Mouse (Mus musculus): ENCODE data around the gene Resp18. TPM values are rescaled to one million over a fixed set of nuclear protein-coding genes. Genes with fewer than 3 reads are reported as not detected.

Resp18 gene
- polyA plus RNA-seq, 1 experiment from 2014 or later: 1.0 TPM

DNA sequence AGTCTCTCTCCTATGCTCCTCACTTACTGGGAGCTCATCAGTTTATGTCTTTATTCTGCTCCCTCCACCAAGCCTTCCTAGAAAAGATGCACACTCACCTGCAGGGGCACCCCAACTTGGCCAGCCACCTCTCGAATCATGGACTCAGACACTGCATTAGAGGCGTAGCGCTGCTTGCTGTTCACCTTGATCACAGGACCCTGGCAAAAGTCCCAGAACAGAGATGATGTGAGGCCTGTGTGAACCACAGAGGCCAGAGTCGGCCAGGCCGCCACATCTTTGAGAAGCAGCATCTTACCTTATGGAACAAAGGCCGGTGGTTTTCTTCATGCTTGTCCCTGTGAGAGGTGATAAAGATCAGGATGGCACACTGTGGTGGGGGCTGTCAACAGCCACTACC lies 33.5 kb upstream of the Resp18 start:
- 94% methylated on average over 6 of the region's 6 CpGs for WGBS
- no peaks in the 10 kb centered on the region for H3K27me3 ChIP-seq (ENCODE audit: insufficient read depth, low read length)
- H3K9ac ChIP-seq (replicated peaks; ENCODE audit: low read length): no peak overlapping the region
- peaks cover 8% of the 10 kb centered on the region for H3K4me1 ChIP-seq (ENCODE audit: insufficient read depth, low read length)
- H3K27ac ChIP-seq (ENCODE audit: low read length): no peak overlapping the region
- H3K4me3 ChIP-seq (ENCODE audit: low read length): no peak overlapping the region
- H3K4me2 ChIP-seq (replicated peaks; ENCODE audit: low read depth, low read length): no peak overlapping the region
- peaks cover 68% of the 10 kb centered on the region for H3K36me3 ChIP-seq (ENCODE audit: insufficient read depth, low read length)
- ATAC-seq (ENCODE audit: low FRiP score, low TSS enrichment): no peak
- H3K9me3 ChIP-seq (ENCODE audit: low read length): no peaks in the 10 kb centered on the region

DNA sequence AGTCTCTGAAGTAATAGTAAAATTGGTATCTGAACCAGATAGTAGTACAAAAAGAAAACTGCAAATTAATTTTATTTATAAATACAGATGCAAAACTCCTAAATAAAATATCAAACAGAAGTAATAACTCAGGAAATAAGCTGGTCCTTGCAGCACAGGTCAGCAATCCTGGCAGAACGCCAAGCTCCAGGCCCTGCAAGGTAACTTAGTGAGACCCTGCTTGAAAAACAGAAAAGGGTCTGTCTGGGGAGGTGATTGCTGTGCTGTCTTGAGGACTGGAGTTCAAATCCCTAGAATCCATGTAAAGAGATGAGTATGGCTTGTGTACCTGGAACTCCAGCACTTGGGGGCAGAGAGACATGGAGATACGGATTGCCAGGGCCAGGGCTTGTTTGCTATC lies 26.4 kb upstream of the Resp18 start:
- H3K4me1 ChIP-seq (ENCODE audit: insufficient read depth, low read length): no peaks in the 10 kb centered on the region
- H3K27ac ChIP-seq (ENCODE audit: low read length): no peak overlapping the region
- peaks cover 22% of the 10 kb centered on the region for H3K36me3 ChIP-seq (ENCODE audit: insufficient read depth, low read length)
- H3K4me2 ChIP-seq (replicated peaks; ENCODE audit: low read depth, low read length): no peak overlapping the region
- 79% methylated on average over 2 of the region's 2 CpGs for WGBS
- no peaks in the 10 kb centered on the region for H3K9me3 ChIP-seq (ENCODE audit: low read length)
- H3K27me3 ChIP-seq (ENCODE audit: insufficient read depth, low read length): no peaks in the 10 kb centered on the region
- no peak overlapping the region for H3K9ac ChIP-seq (replicated peaks; ENCODE audit: low read length)
- H3K4me3 ChIP-seq (ENCODE audit: low read length): no peak overlapping the region
- ATAC-seq (ENCODE audit: low FRiP score, low TSS enrichment): no peak

DNA sequence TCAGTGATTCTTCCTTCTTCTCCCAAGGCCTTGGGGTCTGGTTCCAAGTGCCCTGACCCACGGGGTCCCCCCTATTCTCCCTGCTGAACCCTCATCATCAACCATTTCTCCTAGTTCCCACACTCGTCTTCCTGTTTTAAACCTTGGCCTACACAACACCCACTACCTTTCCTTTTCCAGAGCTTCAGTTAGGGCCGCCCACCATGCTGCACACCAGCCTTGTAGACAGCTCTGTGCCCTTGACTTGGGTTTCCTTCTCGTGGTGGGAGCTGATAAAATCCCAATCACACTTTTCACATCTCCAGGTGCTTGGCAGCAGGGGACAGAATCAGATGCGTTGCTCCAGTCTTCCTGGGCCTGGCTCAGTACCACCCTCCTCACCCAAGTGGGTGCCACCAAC lies 16.1 kb upstream of the Resp18 start:
- Histone ChIP-seq H3K27ac (ENCODE audit: low read length) (no peak overlapping the region), H3K4me2 (replicated peaks; ENCODE audit: low read depth, low read length) (no peak overlapping the region), H3K27me3 (ENCODE audit: insufficient read depth, low read length) (no peaks in the 10 kb centered on the region), H3K4me3 (ENCODE audit: low read length) (no peak overlapping the region), H3K9ac (replicated peaks; ENCODE audit: low read length) (no peak overlapping the region), H3K4me1 (ENCODE audit: insufficient read depth, low read length) (no peaks in the 10 kb centered on the region; the same call in 1 of the 2 replicates), H3K9me3 (ENCODE audit: low read length) (no peaks in the 10 kb centered on the region), H3K36me3 (ENCODE audit: insufficient read depth, low read length) (no peaks in the 10 kb centered on the region)
- ATAC-seq (ENCODE audit: low FRiP score, low TSS enrichment): no peak
- WGBS: 83% methylated on average over 5 of the region's 5 CpGs

DNA sequence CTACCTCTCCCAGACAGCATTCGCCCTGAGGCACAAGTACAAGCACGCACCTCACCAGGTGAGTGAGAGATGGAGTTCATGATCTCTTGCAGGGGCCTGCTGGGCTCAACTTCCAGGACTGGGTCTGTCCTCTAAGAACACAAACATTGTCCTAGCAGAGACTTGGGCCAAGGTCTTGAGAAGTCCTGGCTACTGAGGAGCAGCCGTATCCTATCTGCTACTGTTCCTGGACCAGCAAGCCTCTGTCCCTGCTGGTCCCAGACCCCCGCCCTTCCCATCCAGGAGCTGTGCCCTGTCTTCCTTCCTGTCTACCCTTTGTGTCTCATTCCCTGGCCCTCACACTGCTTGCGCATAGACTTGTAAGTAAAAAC lies 15.1 kb upstream of the Resp18 start:
- WGBS: 79% methylated on average over 5 of the region's 5 CpGs
- H3K27ac ChIP-seq (ENCODE audit: low read length): peak overlapping the region; percentile 85; the same call in 1 of the 2 replicates

DNA sequence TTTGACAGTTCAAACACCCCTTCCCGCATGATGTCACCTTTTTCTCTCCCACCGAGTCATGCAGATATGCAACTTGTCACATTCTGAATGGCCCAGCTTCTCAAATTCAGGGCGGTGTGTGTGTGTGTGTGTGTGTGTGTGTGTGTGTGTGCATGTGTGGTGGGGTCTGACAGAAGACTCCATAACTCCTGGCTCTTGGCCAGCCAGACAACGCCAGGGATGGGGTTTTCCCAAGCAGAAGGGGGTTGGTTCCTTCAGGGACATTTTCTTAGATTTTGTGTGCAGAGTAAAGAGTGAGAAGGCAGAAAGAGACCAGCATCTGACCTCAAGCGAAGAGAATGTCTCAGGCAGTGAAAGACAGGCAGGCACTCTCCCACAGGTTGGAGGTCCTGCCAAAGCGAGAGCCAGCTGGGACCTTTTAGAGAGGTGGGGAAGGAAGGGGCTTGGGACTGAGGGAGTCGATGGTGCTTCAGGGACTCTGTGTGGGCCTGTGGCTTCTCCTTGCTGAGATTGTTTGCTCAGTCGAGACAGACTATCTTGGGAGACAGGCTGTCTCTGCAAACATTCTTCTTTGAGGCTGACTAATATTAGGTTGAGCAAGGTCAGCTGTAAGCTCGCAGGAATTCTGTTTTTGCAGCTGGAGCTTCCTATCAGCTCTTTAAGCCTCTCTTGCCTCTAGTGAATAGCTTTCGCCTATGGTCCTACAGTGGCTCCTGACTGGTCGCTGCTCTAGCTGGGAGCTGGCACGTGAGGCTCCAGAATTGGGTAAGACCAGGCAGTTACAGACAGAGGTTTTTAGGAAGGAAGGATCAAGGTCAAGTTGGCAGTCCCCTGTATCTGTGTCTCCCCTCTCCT lies 14.5 kb upstream of the Resp18 start:
- Histone ChIP-seq H3K4me1 (ENCODE audit: insufficient read depth, low read length) (no peaks in the 10 kb centered on the region; the same call in 1 of the 2 replicates), H3K27ac (ENCODE audit: low read length) (peak overlapping the region; percentile 85), H3K4me3 (ENCODE audit: low read length) (no peak overlapping the region), H3K27me3 (ENCODE audit: insufficient read depth, low read length) (no peaks in the 10 kb centered on the region), H3K9ac (replicated peaks; ENCODE audit: low read length) (no peak overlapping the region; the same call in 1 of the 2 replicates), H3K4me2 (replicated peaks; ENCODE audit: low read depth, low read length) (no peak overlapping the region), H3K36me3 (ENCODE audit: insufficient read depth, low read length) (no peaks in the 10 kb centered on the region), H3K9me3 (ENCODE audit: low read length) (no peaks in the 10 kb centered on the region)
- peak; percentile 67 for ATAC-seq (ENCODE audit: low FRiP score, low TSS enrichment)
- 28% methylated on average over 12 of the region's 12 CpGs for WGBS

More for the DNA sequence above, 15.1 kb upstream of the Resp18 start:
- no peak for ATAC-seq (ENCODE audit: low FRiP score, low TSS enrichment)
- H3K4me2 ChIP-seq (replicated peaks; ENCODE audit: low read depth, low read length): no peak overlapping the region
- H3K9ac ChIP-seq (replicated peaks; ENCODE audit: low read length): no peak overlapping the region
- no peaks in the 10 kb centered on the region; the same call in 1 of the 2 replicates for H3K4me1 ChIP-seq (ENCODE audit: insufficient read depth, low read length)
- no peaks in the 10 kb centered on the region for H3K36me3 ChIP-seq (ENCODE audit: insufficient read depth, low read length)
- H3K27me3 ChIP-seq (ENCODE audit: insufficient read depth, low read length): no peaks in the 10 kb centered on the region
- H3K9me3 ChIP-seq (ENCODE audit: low read length): no peaks in the 10 kb centered on the region
- no peak overlapping the region for H3K4me3 ChIP-seq (ENCODE audit: low read length)

DNA sequence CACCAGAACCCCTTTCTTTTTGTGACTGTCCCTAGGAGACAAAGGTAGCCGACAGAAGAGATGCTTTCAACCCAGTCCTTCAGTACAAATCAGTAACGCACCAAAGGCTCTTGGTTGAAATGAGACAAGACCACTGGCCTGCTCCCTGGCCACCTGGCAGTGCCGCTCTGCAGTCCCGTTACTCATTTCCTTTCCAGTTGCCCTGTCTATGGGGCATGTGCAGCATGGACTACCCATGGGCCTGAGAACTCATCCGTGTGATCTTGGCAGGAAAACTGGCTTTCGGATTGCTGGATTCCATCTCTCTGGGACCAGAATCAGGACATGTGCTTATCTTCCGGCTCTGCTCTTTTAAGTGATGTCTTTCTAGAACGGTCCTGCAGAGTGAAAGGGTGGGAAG lies 13.1 kb upstream of the Resp18 start:
- H3K9me3 ChIP-seq (ENCODE audit: low read length): no peaks in the 10 kb centered on the region
- no peak overlapping the region for H3K4me2 ChIP-seq (replicated peaks; ENCODE audit: low read depth, low read length)
- no peak overlapping the region for H3K9ac ChIP-seq (replicated peaks; ENCODE audit: low read length)
- H3K27ac ChIP-seq (ENCODE audit: low read length): no peak overlapping the region
- no peaks in the 10 kb centered on the region for H3K36me3 ChIP-seq (ENCODE audit: insufficient read depth, low read length)
- H3K4me3 ChIP-seq (ENCODE audit: low read length): no peak overlapping the region
- 86% methylated on average over 8 of the region's 8 CpGs for WGBS
- no peaks in the 10 kb centered on the region; the same call in 1 of the 2 replicates for H3K4me1 ChIP-seq (ENCODE audit: insufficient read depth, low read length)
- ATAC-seq (ENCODE audit: low FRiP score, low TSS enrichment): no peak
- no peaks in the 10 kb centered on the region for H3K27me3 ChIP-seq (ENCODE audit: insufficient read depth, low read length)

DNA sequence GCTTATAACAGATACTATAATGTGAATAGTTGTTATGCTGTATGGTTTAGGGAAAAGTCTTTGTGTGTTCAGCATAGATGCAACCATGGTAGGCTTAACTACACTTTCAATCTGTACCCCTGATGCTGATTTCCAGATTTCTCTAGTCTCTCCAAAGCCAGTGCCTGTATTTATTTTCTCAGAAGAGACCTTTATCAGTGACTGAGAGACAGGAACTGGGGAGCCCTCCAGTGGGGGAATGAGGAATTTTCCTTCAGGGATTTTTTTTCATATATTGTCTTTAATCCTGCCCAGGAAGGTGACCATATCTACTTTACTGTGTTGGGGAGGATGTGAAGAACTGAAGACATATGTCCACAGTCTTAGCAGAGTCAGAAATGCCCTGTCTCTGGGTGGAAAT lies 12.4 kb upstream of the Resp18 start:
- Histone ChIP-seq H3K9ac (replicated peaks; ENCODE audit: low read length) (no peak overlapping the region), H3K27ac (ENCODE audit: low read length) (no peak overlapping the region), H3K27me3 (ENCODE audit: insufficient read depth, low read length) (no peaks in the 10 kb centered on the region), H3K4me1 (ENCODE audit: insufficient read depth, low read length) (no peaks in the 10 kb centered on the region; the same call in 1 of the 2 replicates), H3K9me3 (ENCODE audit: low read length) (no peaks in the 10 kb centered on the region), H3K4me2 (replicated peaks; ENCODE audit: low read depth, low read length) (no peak overlapping the region), H3K4me3 (ENCODE audit: low read length) (no peak overlapping the region), H3K36me3 (ENCODE audit: insufficient read depth, low read length) (no peaks in the 10 kb centered on the region)
- no peak for ATAC-seq (ENCODE audit: low FRiP score, low TSS enrichment)

DNA sequence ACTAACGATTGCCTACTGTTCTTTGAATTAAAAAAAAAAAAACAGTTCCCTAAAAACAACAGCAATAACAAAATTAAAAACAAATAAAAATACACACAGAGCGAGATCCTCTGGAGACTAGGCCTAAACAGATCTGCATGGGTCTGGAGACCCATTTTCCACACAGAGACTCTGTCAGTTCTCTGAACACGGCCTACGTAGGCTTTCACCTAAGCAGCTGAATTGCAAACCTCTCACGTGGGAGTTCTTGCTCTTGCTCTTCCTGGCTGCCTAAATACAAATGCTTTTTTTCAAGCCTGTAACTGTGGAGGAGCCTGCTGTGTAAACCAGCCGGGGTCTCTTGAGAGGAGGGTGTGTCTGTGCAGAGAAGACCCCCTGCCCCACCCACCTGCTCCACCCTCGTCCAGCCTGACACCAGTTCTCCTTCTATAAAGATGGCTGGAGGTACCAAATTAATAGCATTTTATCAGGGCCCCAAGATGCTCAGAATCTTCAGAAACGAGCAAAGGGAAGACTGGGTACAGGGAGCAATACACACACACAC lies 11.7 kb upstream of the Resp18 start:
- WGBS: 60% methylated on average over 8 of the region's 8 CpGs
- no peak overlapping the region for H3K9ac ChIP-seq (replicated peaks; ENCODE audit: low read length)
- no peak overlapping the region for H3K4me3 ChIP-seq (ENCODE audit: low read length)
- no peaks in the 10 kb centered on the region for H3K27me3 ChIP-seq (ENCODE audit: insufficient read depth, low read length)
- no peaks in the 10 kb centered on the region for H3K9me3 ChIP-seq (ENCODE audit: low read length)
- no peak overlapping the region for H3K4me2 ChIP-seq (replicated peaks; ENCODE audit: low read depth, low read length)
- H3K27ac ChIP-seq (ENCODE audit: low read length): no peak overlapping the region
- no peak for ATAC-seq (ENCODE audit: low FRiP score, low TSS enrichment)
- H3K4me1 ChIP-seq (ENCODE audit: insufficient read depth, low read length): no peaks in the 10 kb centered on the region; the same call in 1 of the 2 replicates
- no peaks in the 10 kb centered on the region for H3K36me3 ChIP-seq (ENCODE audit: insufficient read depth, low read length)

DNA sequence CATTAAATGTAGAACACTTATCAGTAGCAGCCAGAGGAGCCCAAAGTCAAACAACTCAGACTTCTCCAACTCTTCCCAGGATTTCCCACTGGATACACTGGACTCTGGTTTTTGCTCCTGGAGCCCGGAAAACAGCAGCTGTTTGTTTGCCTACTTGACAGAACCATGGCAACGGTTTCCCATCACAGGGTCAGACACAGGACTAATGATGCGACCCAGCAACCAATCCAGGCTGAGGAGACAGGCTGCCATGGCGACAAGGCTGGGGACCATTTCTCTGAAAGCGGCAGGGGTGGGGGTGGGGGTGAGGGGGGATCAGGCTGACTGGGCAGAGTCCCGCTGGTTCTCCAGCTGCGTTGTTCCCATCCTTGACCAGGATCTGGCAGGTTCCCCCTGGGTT lies 11.2 kb upstream of the Resp18 start:
- Histone ChIP-seq H3K9me3 (ENCODE audit: low read length) (no peaks in the 10 kb centered on the region), H3K4me2 (replicated peaks; ENCODE audit: low read depth, low read length) (no peak overlapping the region), H3K36me3 (ENCODE audit: insufficient read depth, low read length) (no peaks in the 10 kb centered on the region), H3K4me1 (ENCODE audit: insufficient read depth, low read length) (no peaks in the 10 kb centered on the region; the same call in 1 of the 2 replicates), H3K9ac (replicated peaks; ENCODE audit: low read length) (no peak overlapping the region), H3K27me3 (ENCODE audit: insufficient read depth, low read length) (no peaks in the 10 kb centered on the region), H3K27ac (ENCODE audit: low read length) (no peak overlapping the region), H3K4me3 (ENCODE audit: low read length) (no peak overlapping the region)
- ATAC-seq (ENCODE audit: low FRiP score, low TSS enrichment): no peak
- WGBS: 13% methylated on average over 7 of the region's 7 CpGs

DNA sequence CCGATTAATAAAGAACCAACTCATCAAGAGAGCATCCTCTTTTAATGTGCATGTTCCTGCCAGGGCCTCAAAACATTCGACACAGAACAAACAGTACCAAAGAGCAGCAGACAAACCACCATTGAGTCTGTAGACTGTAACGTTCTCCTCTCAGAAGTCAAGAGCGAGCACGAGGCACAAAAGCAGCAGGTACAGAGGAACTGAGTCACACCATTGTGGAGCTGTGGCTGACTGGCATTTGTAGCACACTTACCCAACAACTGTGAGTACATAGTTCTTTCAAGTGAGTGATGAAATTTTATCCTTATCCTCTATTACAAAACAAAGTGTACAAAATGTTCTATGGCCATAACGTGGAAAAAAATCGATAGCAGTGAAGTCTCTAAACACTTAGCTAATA lies 6.7 kb upstream of the Resp18 start:
- Histone ChIP-seq H3K27ac (ENCODE audit: low read length) (no peak overlapping the region), H3K4me2 (replicated peaks; ENCODE audit: low read depth, low read length) (no peak overlapping the region), H3K27me3 (ENCODE audit: insufficient read depth, low read length) (no peaks in the 10 kb centered on the region), H3K9ac (replicated peaks; ENCODE audit: low read length) (no peak overlapping the region), H3K4me3 (ENCODE audit: low read length) (no peak overlapping the region), H3K4me1 (ENCODE audit: insufficient read depth, low read length) (no peaks in the 10 kb centered on the region), H3K9me3 (ENCODE audit: low read length) (0 out of 2 replicates have a peak, but pooled peaks cover 6% of the 10 kb centered on the region), H3K36me3 (ENCODE audit: insufficient read depth, low read length) (no peaks in the 10 kb centered on the region)
- WGBS: 89% methylated on average over 7 of the region's 7 CpGs
- ATAC-seq (ENCODE audit: low FRiP score, low TSS enrichment): no peak

Measured in kidney, embryonic 16.5 days (tissue).